Comparison of ENCODE assay signal across 13 mouse cellular contexts in the genomic region with DNA sequence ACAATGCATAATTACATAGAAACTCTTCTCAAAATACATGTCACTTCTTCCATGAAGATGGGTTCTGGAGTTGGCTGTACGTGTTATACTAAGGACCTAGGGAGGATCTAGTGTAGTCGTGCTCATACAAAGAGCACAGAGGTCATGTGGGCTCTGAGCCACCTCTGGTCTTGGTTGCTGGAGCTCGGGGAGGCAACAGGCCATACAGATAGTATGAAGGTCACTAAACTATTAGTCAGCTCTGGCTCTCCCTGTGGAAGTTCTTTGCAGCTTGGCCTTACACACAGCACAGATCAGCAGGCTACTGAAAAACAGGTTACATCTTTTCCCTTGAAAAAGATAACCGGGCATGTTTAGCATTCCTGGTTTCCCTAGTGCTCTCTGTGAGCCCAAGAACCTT.
"Had no signal": no experiment of that assay in that cellular context is flagged by ENCODE, and none has a peak within 500 bp of the region (broad histone marks: within the 10 kb centered on the region; RNA-seq: fewer than 3 reads in every experiment).

No protein-coding gene starts in this region.

- DNase-seq: kidney, adult 9 months; kidney, postnatal 36 days; liver; lung, adult 2 months; lung, postnatal 36 days; right cerebral cortex, postnatal 14 days; thymus, adult 2 months; thymus, postnatal 25 days had no signal

- H3K4me3 ChIP-seq: limb, embryonic 12.5 days; midbrain, embryonic 13.5 days; stomach, embryonic 15.5 days had no signal

- H3K27ac ChIP-seq: kidney, postnatal 0 days; limb, embryonic 12.5 days; liver, embryonic 14.5 days; midbrain, embryonic 13.5 days; stomach, embryonic 15.5 days had no signal
